Mouse (Mus musculus) cerebellum, adult 9-10 months (tissue): ENCODE measurements around the gene Rbfox1.

Source experiments
- DNase-seq: peaks from one replicate; pipeline ENCODE4 v3.0.0; 2022

The Rbfox1 gene

GRCm38 (mm10) chr16:7302416-7302815, 1417.3 kb downstream of the Rbfox1 start:
- DNase-seq, result no peak

GRCm38 (mm10) chr16:7329196-7329595, 1444.0 kb downstream of the Rbfox1 start:
- DNase-seq, result peak; percentile 76

GRCm38 (mm10) chr16:7341186-7341585, 1456.0 kb downstream of the Rbfox1 start:
- no peak for DNase-seq

- DNase-seq, result no peak
Observed at GRCm38 (mm10) chr16:7345298-7345697, 1460.1 kb downstream of the Rbfox1 start.

- no peak for DNase-seq
Observed at GRCm38 (mm10) chr16:7346001-7346625, 1461.0 kb downstream of the Rbfox1 start.

- DNase-seq, result no peak
Observed at GRCm38 (mm10) chr16:7347522-7348165, 1462.5 kb downstream of the Rbfox1 start.

GRCm38 (mm10) chr16:7352808-7353207, 1467.7 kb downstream of the Rbfox1 start:
- no peak for DNase-seq

- DNase-seq, result no peak
Observed at GRCm38 (mm10) chr16:7354116-7354515, 1469.0 kb downstream of the Rbfox1 start.

GRCm38 (mm10) chr16:7359043-7359442, 1473.9 kb downstream of the Rbfox1 start:
- DNase-seq, result no peak

GRCm38 (mm10) chr16:7360706-7361105, 1475.6 kb downstream of the Rbfox1 start:
- no peak for DNase-seq

- DNase-seq, result no peak
Observed at GRCm38 (mm10) chr16:7365878-7366277, 1480.7 kb downstream of the Rbfox1 start.

- no peak for DNase-seq
Observed at GRCm38 (mm10) chr16:7374146-7374545, 1489.0 kb downstream of the Rbfox1 start.

- no peak for DNase-seq
Observed at GRCm38 (mm10) chr16:7374674-7375073, 1489.5 kb downstream of the Rbfox1 start.

GRCm38 (mm10) chr16:7396101-7396500, 1510.9 kb downstream of the Rbfox1 start:
- DNase-seq, result no peak

GRCm38 (mm10) chr16:7404766-7405492, 1519.8 kb downstream of the Rbfox1 start:
- peak; percentile 29 for DNase-seq

- DNase-seq, result no peak
Observed at GRCm38 (mm10) chr16:7407862-7408640, 1522.9 kb downstream of the Rbfox1 start.

GRCm38 (mm10) chr16:7419655-7420281, 1534.6 kb downstream of the Rbfox1 start:
- DNase-seq, result no peak

GRCm38 (mm10) chr16:7425386-7426089, 1540.4 kb downstream of the Rbfox1 start:
- no peak for DNase-seq

GRCm38 (mm10) chr16:7433296-7433695, 1548.1 kb downstream of the Rbfox1 start:
- no peak for DNase-seq

- DNase-seq, result no peak
Observed at GRCm38 (mm10) chr16:7446791-7447290, 1561.7 kb downstream of the Rbfox1 start.

GRCm38 (mm10) chr16:7447718-7448649, 1562.8 kb downstream of the Rbfox1 start:
- DNase-seq, result no peak
